Mouse (Mus musculus) small intestine, adult 2 months (tissue): ENCODE measurements at regions not wholly inside any gene's neighbourhood (a gene's known extent, or its start where the extent isn't known, plus 50 kb on each side); places are given as distances from the start of the nearest gene placed in this dataset.

Source experiments
- CTCF ChIP-seq: fragments of 200-500 bp; IDR thresholded peaks from 2 replicates; pipeline ENCODE4 v1.5.1; 2012; ENCODE audit warnings: low read depth, mild to moderate bottlenecking, control low read depth, inconsistent platforms, low read length, moderate library complexity, mixed read lengths; ENCODE audit not compliant: insufficient replicate concordance, insufficient read length; ENCODE audit errors: extremely low read depth
- POLR2A ChIP-seq: fragments of 200-500 bp; IDR thresholded peaks from 2 replicates; pipeline ENCODE4 v1.6.1; 2012; ENCODE audit warnings: low read depth, mild to moderate bottlenecking, control low read depth, inconsistent platforms, low read length, moderate library complexity

- TF ChIP-seq CTCF (no peak), POLR2A (no peak)
These were observed 107.8 kb downstream of the Ptpn20 start for GRCm38 (mm10) chr14:33696817-33697216.
